Mouse (Mus musculus): ENCODE results near the gene Map1s. TPM values are rescaled to one million over a fixed set of nuclear protein-coding genes. Genes with fewer than 3 reads are reported as not detected.
A peak's percentile ranks its signal among the peaks of the same experiment; 100 is the strongest.

The Map1s gene
- polyA plus RNA-seq, 1 experiment from 2014 or later: 13.8 TPM

GRCm38 (mm10) chr8:70873364-70873985 is 32.3 kb upstream of the Map1s start, which contains the start of gene Ccdc124:
Gene Ccdc124, minus strand, starts transcription at chr8:70873935.
- peak within 1 kb of the TSS; percentile 89 for H3K4me2 ChIP-seq (replicated peaks; ENCODE audit: low read depth)
- no peaks in the 10 kb centered on the region; the same call in 1 of the 2 replicates for H3K4me1 ChIP-seq (replicated peaks; ENCODE audit: control insufficient read depth, insufficient read depth, low read length)
- H3K36me3 ChIP-seq (ENCODE audit: control insufficient read depth, insufficient read depth): no peaks in the 10 kb centered on the region
- peak; percentile 91 for ATAC-seq
- H3K4me3 ChIP-seq (ENCODE audit: low read depth, low read length): peak within 1 kb of the TSS; percentile 61
- peak within 1 kb of the TSS; percentile 57 for H3K9ac ChIP-seq (ENCODE audit: low read depth, low read length)
- H3K9me3 ChIP-seq (ENCODE audit: control insufficient read depth): no peaks in the 10 kb centered on the region
- under 1% methylated on average over 46 of the region's 46 CpGs for WGBS
- TF ChIP-seq CTCF (IDR thresholded peaks at IDR 0.05; ENCODE audit: low read depth): peak; percentile 99
- peak within 1 kb of the TSS; percentile 21; the same call in 1 of the 2 replicates for H3K27ac ChIP-seq (ENCODE audit: low read depth, low read length)
- H3K27me3 ChIP-seq (replicated peaks; ENCODE audit: control insufficient read depth, insufficient read depth, low read length): no peaks in the 10 kb centered on the region

GRCm38 (mm10) chr8:70874441-70874840 is 31.3 kb upstream of the Map1s start:
- Histone ChIP-seq H3K9ac (ENCODE audit: low read depth, low read length) (no peak overlapping the region), H3K4me3 (ENCODE audit: low read depth, low read length) (no peak overlapping the region), H3K36me3 (ENCODE audit: control insufficient read depth, insufficient read depth) (no peaks in the 10 kb centered on the region), H3K27ac (ENCODE audit: low read depth, low read length) (no peak overlapping the region), H3K9me3 (ENCODE audit: control insufficient read depth) (no peaks in the 10 kb centered on the region), H3K4me2 (replicated peaks; ENCODE audit: low read depth) (no peak overlapping the region), H3K27me3 (replicated peaks; ENCODE audit: control insufficient read depth, insufficient read depth, low read length) (no peaks in the 10 kb centered on the region), H3K4me1 (replicated peaks; ENCODE audit: control insufficient read depth, insufficient read depth, low read length) (no peaks in the 10 kb centered on the region)
- TF ChIP-seq CTCF (IDR thresholded peaks at IDR 0.05; ENCODE audit: low read depth): no peak
- ATAC-seq: no peak
- 94% methylated on average over 13 of the region's 13 CpGs for WGBS

- Histone ChIP-seq H3K9me3 (ENCODE audit: control insufficient read depth) (no peaks in the 10 kb centered on the region), H3K4me2 (replicated peaks; ENCODE audit: low read depth) (no peak overlapping the region), H3K36me3 (ENCODE audit: control insufficient read depth, insufficient read depth) (no peaks in the 10 kb centered on the region), H3K27ac (ENCODE audit: low read depth, low read length) (no peak overlapping the region), H3K4me1 (replicated peaks; ENCODE audit: control insufficient read depth, insufficient read depth, low read length) (no peaks in the 10 kb centered on the region), H3K4me3 (ENCODE audit: low read depth, low read length) (no peak overlapping the region), H3K27me3 (replicated peaks; ENCODE audit: control insufficient read depth, insufficient read depth, low read length) (no peaks in the 10 kb centered on the region), H3K9ac (ENCODE audit: low read depth, low read length) (no peak overlapping the region)
- ATAC-seq: no peak
- WGBS: 30% methylated on average over 4 of the region's 4 CpGs
- TF ChIP-seq CTCF (IDR thresholded peaks at IDR 0.05; ENCODE audit: low read depth): no peak
Observed at GRCm38 (mm10) chr8:70876382-70876781, 29.4 kb upstream of the Map1s start.

GRCm38 (mm10) chr8:70878178-70878577 is 27.6 kb upstream of the Map1s start:
- no peak overlapping the region for H3K4me3 ChIP-seq (ENCODE audit: low read depth, low read length)
- no peaks in the 10 kb centered on the region for H3K36me3 ChIP-seq (ENCODE audit: control insufficient read depth, insufficient read depth)
- no peak for ATAC-seq
- TF ChIP-seq CTCF (IDR thresholded peaks at IDR 0.05; ENCODE audit: low read depth): no peak
- no peaks in the 10 kb centered on the region for H3K4me1 ChIP-seq (replicated peaks; ENCODE audit: control insufficient read depth, insufficient read depth, low read length)
- H3K27ac ChIP-seq (ENCODE audit: low read depth, low read length): no peak overlapping the region
- H3K9me3 ChIP-seq (ENCODE audit: control insufficient read depth): no peaks in the 10 kb centered on the region
- 36% methylated on average over 2 of the region's 2 CpGs for WGBS
- H3K4me2 ChIP-seq (replicated peaks; ENCODE audit: low read depth): no peak overlapping the region
- no peaks in the 10 kb centered on the region for H3K27me3 ChIP-seq (replicated peaks; ENCODE audit: control insufficient read depth, insufficient read depth, low read length)
- no peak overlapping the region for H3K9ac ChIP-seq (ENCODE audit: low read depth, low read length)

- H3K9ac ChIP-seq (ENCODE audit: low read depth, low read length): no peak overlapping the region
- no peak overlapping the region for H3K27ac ChIP-seq (ENCODE audit: low read depth, low read length)
- no peak for TF ChIP-seq CTCF (IDR thresholded peaks at IDR 0.05; ENCODE audit: low read depth)
- WGBS: 71% methylated on average over 4 of the region's 4 CpGs
- H3K4me3 ChIP-seq (ENCODE audit: low read depth, low read length): no peak overlapping the region
- H3K9me3 ChIP-seq (ENCODE audit: control insufficient read depth): no peaks in the 10 kb centered on the region
- no peaks in the 10 kb centered on the region for H3K36me3 ChIP-seq (ENCODE audit: control insufficient read depth, insufficient read depth)
- H3K4me1 ChIP-seq (replicated peaks; ENCODE audit: control insufficient read depth, insufficient read depth, low read length): no peaks in the 10 kb centered on the region
- no peak overlapping the region for H3K4me2 ChIP-seq (replicated peaks; ENCODE audit: low read depth)
- no peaks in the 10 kb centered on the region for H3K27me3 ChIP-seq (replicated peaks; ENCODE audit: control insufficient read depth, insufficient read depth, low read length)
- ATAC-seq: no peak
Observed at GRCm38 (mm10) chr8:70879500-70879899, 26.2 kb upstream of the Map1s start.

- WGBS: 6% methylated on average over 4 of the region's 4 CpGs
- no peaks in the 10 kb centered on the region for H3K36me3 ChIP-seq (ENCODE audit: control insufficient read depth, insufficient read depth)
- H3K27me3 ChIP-seq (replicated peaks; ENCODE audit: control insufficient read depth, insufficient read depth, low read length): no peaks in the 10 kb centered on the region
- ATAC-seq: no peak
- TF ChIP-seq CTCF (IDR thresholded peaks at IDR 0.05; ENCODE audit: low read depth): peak; percentile 15; the same call in 1 of the 2 replicates
- H3K4me3 ChIP-seq (ENCODE audit: low read depth, low read length): no peak overlapping the region
- H3K27ac ChIP-seq (ENCODE audit: low read depth, low read length): no peak overlapping the region
- no peaks in the 10 kb centered on the region for H3K4me1 ChIP-seq (replicated peaks; ENCODE audit: control insufficient read depth, insufficient read depth, low read length)
- no peak overlapping the region for H3K9ac ChIP-seq (ENCODE audit: low read depth, low read length)
- no peaks in the 10 kb centered on the region for H3K9me3 ChIP-seq (ENCODE audit: control insufficient read depth)
- H3K4me2 ChIP-seq (replicated peaks; ENCODE audit: low read depth): no peak overlapping the region
Observed at GRCm38 (mm10) chr8:70880126-70880525, 25.6 kb upstream of the Map1s start.
